In the genomic region with DNA sequence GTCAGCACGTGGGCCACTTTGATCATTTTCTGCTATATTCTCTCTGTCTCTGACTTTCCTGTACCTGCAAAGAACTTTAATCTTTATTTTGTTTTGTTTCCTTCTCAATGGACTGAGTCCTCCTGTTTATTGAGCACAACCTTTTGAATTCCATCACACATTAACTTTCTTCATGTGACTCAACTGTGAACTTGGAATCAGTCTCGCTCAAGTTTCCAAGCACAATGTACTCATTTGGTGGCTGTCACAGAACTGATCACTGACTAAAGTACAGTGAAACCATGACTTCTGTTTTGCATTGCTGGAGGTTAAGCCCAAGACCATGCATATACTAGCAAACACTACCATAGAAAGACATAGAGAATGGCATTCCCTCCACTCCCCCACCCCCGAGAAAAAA, we compare ENCODE assay signal across 19 mouse cellular contexts. TPM values are rescaled to one million over a fixed set of nuclear protein-coding genes. Genes with fewer than 3 reads are reported as not detected.
"Had no signal": no experiment of that assay in that cellular context is flagged by ENCODE, and none has a peak within 500 bp of the region (broad histone marks: within the 10 kb centered on the region; RNA-seq: fewer than 3 reads in every experiment).

No protein-coding gene starts in this region.

- H3K27me3 ChIP-seq: midbrain, embryonic 12.5 days; neural tube, embryonic 13.5 days had no signal

- H3K4me2 ChIP-seq: lung, embryonic 14.5 days; midbrain, embryonic 12.5 days; neural tube, embryonic 13.5 days; neural tube, embryonic 15.5 days had no signal

- H3K36me3 ChIP-seq: midbrain, embryonic 10.5 days; midbrain, embryonic 12.5 days; neural tube, embryonic 13.5 days; neural tube, embryonic 15.5 days had no signal

- H3K4me3 ChIP-seq: midbrain, embryonic 10.5 days; midbrain, embryonic 12.5 days; myocyte; neural tube, embryonic 13.5 days; neural tube, embryonic 15.5 days had no signal

- H3K4me1 ChIP-seq: midbrain, embryonic 10.5 days; midbrain, embryonic 12.5 days; neural tube, embryonic 13.5 days; neural tube, embryonic 15.5 days had no signal

- H3K9ac ChIP-seq: lung, embryonic 14.5 days; midbrain, embryonic 12.5 days; neural tube, embryonic 13.5 days; neural tube, embryonic 15.5 days had no signal

- DNase-seq: lung, embryonic 14.5 days; lung, postnatal 10 days; lung, postnatal 4 days; midbrain, embryonic 14.5 days; retina, postnatal 1 day; right cerebral cortex, adult 18-20 months; right cerebral cortex, postnatal 25 days; right cerebral cortex, postnatal 4 days; spleen, adult 18-20 months; thymus, adult 18-20 months; thymus, postnatal 14 days; thymus, postnatal 36 days had no signal

- H3K9me3 ChIP-seq: midbrain, embryonic 10.5 days; midbrain, embryonic 12.5 days; neural tube, embryonic 13.5 days; neural tube, embryonic 15.5 days had no signal

- H3K27ac ChIP-seq: midbrain, embryonic 10.5 days; midbrain, embryonic 12.5 days; neural tube, embryonic 13.5 days; neural tube, embryonic 15.5 days had no signal

- ATAC-seq: midbrain, embryonic 16.5 days had no signal

RNA-seq across cellular contexts. Expression of a gene that starts 15.5 kb away (rescaled TPM):
- total RNA-seq: megakaryocyte-erythroid progenitor cell, adult 5-6 weeks had no signal
- polyA plus RNA-seq: myocyte had no signal
